Mouse (Mus musculus): ENCODE data around the gene Tyrp1. TPM values are rescaled to one million over a fixed set of nuclear protein-coding genes. Genes with fewer than 3 reads are reported as not detected.

Gene Tyrp1
- not detected in 2 replicates for polyA plus RNA-seq (2015; fragmentation: Nextera tagmentation; extraction: Ambion mirVana)

GRCm38 (mm10) chr4:80834050-80834449 is at the start of gene Tyrp1:
Gene Tyrp1 (plus strand): TSS chr4:80834123.

Other genes starting within 250 kb of the Tyrp1 start
- gene Lurap1l, start 76.5 kb downstream of the Tyrp1 start, polyA plus RNA-seq (2015; fragmentation: Nextera tagmentation; extraction: Ambion mirVana) = 69.6 and 81.2 TPM in 2 replicates